Mouse (Mus musculus) C2C12 (cell line): ENCODE results near the gene Tmem186. TPM values are rescaled to one million over a fixed set of nuclear protein-coding genes. Genes with fewer than 3 reads are reported as not detected.

Experiments used
- H3K27me3 ChIP-seq: one replicate; pipeline ENCODE4 v1.6.1; 2011; ENCODE audit not compliant: control insufficient read depth, insufficient read depth, insufficient read length
- H3K36me3 ChIP-seq: one replicate; pipeline ENCODE4 v1.6.1; 2011; ENCODE audit not compliant: control insufficient read depth, insufficient read depth
- H3K4me3 ChIP-seq: one replicate; pipeline ENCODE4 v1.5.1; 2011; ENCODE audit warnings: mild to moderate bottlenecking, control low read depth; ENCODE audit not compliant: poor library complexity, insufficient read depth, severe bottlenecking
- H3K79me2 ChIP-seq: one replicate; pipeline ENCODE4 v1.6.1; 2011; ENCODE audit not compliant: control insufficient read depth, insufficient read depth
- H3K79me3 ChIP-seq: one replicate; pipeline ENCODE4 v1.6.1; 2011; ENCODE audit warnings: low read depth, control low read depth
- H3ac ChIP-seq: one replicate; pipeline ENCODE3; 2011; ENCODE audit warnings: low read depth; ENCODE audit not compliant: control insufficient read depth, insufficient read length
- CEBPB ChIP-seq: IDR thresholded peaks from one replicate; pipeline ENCODE4 v1.6.1; 2011; ENCODE audit warnings: low read depth, mild to moderate bottlenecking, control low read depth, moderate library complexity
- CTCF ChIP-seq: IDR thresholded peaks from one replicate; pipeline ENCODE4 v1.5.1; 2011; ENCODE audit not compliant: control insufficient read depth, insufficient read depth, insufficient read length
- FOSL1 ChIP-seq: IDR thresholded peaks from one replicate; pipeline ENCODE4 v1.8.0; 2011; ENCODE audit warnings: mild to moderate bottlenecking, low read length; ENCODE audit not compliant: poor library complexity, insufficient read depth, severe bottlenecking
- MAX ChIP-seq: IDR thresholded peaks from one replicate; pipeline ENCODE4 v1.6.1; 2011; ENCODE audit warnings: mild to moderate bottlenecking, control low read depth
- MYOD1 ChIP-seq: IDR thresholded peaks from one replicate; pipeline ENCODE4 v1.6.1; 2011; ENCODE audit warnings: low read depth; ENCODE audit not compliant: control insufficient read depth, insufficient read length
- MYOG ChIP-seq: IDR thresholded peaks from one replicate; pipeline ENCODE4 v1.6.1; 2011; ENCODE audit not compliant: control insufficient read depth, insufficient read length; ENCODE audit errors: extremely low read depth
- USF1 ChIP-seq: IDR thresholded peaks from one replicate; pipeline ENCODE4 v1.6.1; 2011; ENCODE audit warnings: low read depth, mild to moderate bottlenecking, control low read depth, moderate library complexity
- microRNA-seq: library from miRNA; unstranded; fragments of <30 nt; microRNA quantifications from one replicate; pipeline ENCODE4, GENCODE M21; 2019; ENCODE audit warnings: borderline microRNAs expressed
- polyA plus RNA-seq: library from polyadenylated mRNA; unstranded; fragments of >200 nt; fragmentation: generic; extraction: Trizol; gene quantifications from one replicate; pipeline ENCODE4 v1.2.1, GENCODE M21; 2012; ENCODE audit warnings: missing spikeins

The Tmem186 gene
- polyA plus RNA-seq, 1 experiment = 8.5 TPM

DNA sequence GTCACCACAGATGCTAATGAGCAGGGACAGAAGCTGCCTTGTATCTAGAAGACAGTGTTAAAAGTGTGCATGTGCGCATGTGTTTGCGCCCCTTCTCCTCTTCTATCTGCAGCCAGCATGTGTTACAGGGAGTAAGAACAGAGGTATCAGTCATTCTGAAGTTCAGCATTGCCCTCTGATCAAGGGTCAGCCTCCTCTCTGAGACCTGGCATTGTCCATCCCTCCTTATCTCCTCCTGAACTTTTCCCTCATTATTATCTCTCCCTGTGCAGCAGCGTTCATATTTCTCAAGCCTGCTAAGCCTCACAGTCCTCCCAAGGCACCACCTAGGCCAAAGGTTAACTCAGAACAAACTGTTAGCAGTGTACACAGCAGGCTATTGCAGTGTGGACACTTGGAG, 33.7 kb downstream of the Tmem186 start:
- H3K79me3 ChIP-seq = no peaks in the 10 kb centered on the region
- H3K4me3 ChIP-seq = no peak overlapping the region
- H3K36me3 ChIP-seq = no peaks in the 10 kb centered on the region
- H3ac ChIP-seq = no peak overlapping the region
- peaks cover 14% of the 10 kb centered on the region for H3K27me3 ChIP-seq
- TF ChIP-seq FOSL1 (no peak), USF1 (no peak), CTCF (no peak), MAX (no peak), CEBPB (no peak), MYOG (no peak), MYOD1 (no peak)
- no peaks in the 10 kb centered on the region for H3K79me2 ChIP-seq

DNA sequence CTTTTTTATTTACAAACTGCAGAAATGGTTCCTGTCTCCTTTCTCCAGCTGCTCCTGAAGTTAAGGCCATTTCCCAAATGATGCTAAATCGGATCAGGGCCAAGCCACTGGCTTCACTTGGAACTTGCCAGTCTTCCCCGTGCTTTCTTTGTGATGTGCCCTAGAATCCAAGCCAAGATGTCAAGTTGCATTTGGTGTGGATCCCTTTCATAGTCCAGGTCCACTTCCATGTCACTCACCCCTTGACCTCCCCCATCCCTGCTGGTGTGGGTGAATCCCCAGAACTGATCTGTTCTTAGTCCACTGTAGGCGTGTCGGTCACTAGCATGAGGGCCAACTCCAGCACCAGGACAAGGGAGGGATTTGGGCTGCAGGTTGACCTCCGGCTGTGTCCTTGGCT, 40.0 kb downstream of the Tmem186 start:
- TF ChIP-seq MAX = no peak
- TF ChIP-seq USF1 = no peak
- TF ChIP-seq MYOG = no peak
- TF ChIP-seq CTCF = no peak
- TF ChIP-seq CEBPB = no peak
- no peak for TF ChIP-seq FOSL1
- TF ChIP-seq MYOD1 = no peak
- peaks cover 23% of the 10 kb centered on the region for H3K27me3 ChIP-seq
- no peaks in the 10 kb centered on the region for H3K79me3 ChIP-seq
- H3ac ChIP-seq = no peak overlapping the region
- no peaks in the 10 kb centered on the region for H3K79me2 ChIP-seq
- no peaks in the 10 kb centered on the region for H3K36me3 ChIP-seq
- no peak overlapping the region for H3K4me3 ChIP-seq

- H3K27me3 ChIP-seq = peaks cover 23% of the 10 kb centered on the region
Measured at GRCm38 (mm10) chr16:8596336-8596735, 41.2 kb downstream of the Tmem186 start.

DNA sequence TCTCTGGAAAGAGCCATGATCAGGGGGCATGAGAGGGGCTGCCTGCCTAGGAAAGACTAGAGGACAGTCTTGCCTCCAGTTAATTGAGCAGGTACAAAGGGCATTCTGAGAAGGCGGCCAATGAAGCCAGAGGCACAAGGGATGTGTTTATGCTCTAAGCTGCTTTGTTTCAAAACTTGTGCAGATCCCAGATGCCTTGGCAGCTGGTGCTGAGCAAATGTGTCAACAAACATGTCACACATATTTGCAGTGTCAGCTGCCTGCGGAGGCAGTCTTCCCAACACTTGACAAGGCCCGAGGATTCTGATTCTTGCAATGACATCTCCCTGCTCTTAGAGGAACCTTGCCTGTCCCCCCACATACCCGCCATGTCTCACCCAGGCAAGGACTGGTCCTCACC, 42.1 kb downstream of the Tmem186 start:
- H3K36me3 ChIP-seq = no peaks in the 10 kb centered on the region
- no peaks in the 10 kb centered on the region for H3K79me2 ChIP-seq
- H3ac ChIP-seq = no peak overlapping the region
- no peak overlapping the region for H3K4me3 ChIP-seq
- H3K79me3 ChIP-seq = no peaks in the 10 kb centered on the region
- TF ChIP-seq MYOD1 (no peak), CTCF (no peak), MAX (no peak), FOSL1 (no peak), CEBPB (no peak), MYOG (no peak), USF1 (no peak)
- H3K27me3 ChIP-seq = peaks cover 19% of the 10 kb centered on the region

More at GRCm38 (mm10) chr16:8596336-8596735, 41.2 kb downstream of the Tmem186 start:
- no peaks in the 10 kb centered on the region for H3K79me2 ChIP-seq
- H3K79me3 ChIP-seq = no peaks in the 10 kb centered on the region
- H3ac ChIP-seq = no peak overlapping the region
- H3K4me3 ChIP-seq = no peak overlapping the region
- TF ChIP-seq MYOD1 (no peak), FOSL1 (no peak), CEBPB (no peak), MYOG (no peak), CTCF (no peak), USF1 (no peak)
- H3K36me3 ChIP-seq = no peaks in the 10 kb centered on the region

GRCm38 (mm10) chr16:8585056-8585455, 52.5 kb downstream of the Tmem186 start:
- Histone ChIP-seq H3K79me2 (no peaks in the 10 kb centered on the region), H3K27me3 (peaks cover 24% of the 10 kb centered on the region), H3ac (no peak overlapping the region), H3K36me3 (no peaks in the 10 kb centered on the region), H3K4me3 (no peak overlapping the region), H3K79me3 (no peaks in the 10 kb centered on the region)
- TF ChIP-seq USF1 (no peak), MYOG (no peak), FOSL1 (no peak), MAX (no peak)

DNA sequence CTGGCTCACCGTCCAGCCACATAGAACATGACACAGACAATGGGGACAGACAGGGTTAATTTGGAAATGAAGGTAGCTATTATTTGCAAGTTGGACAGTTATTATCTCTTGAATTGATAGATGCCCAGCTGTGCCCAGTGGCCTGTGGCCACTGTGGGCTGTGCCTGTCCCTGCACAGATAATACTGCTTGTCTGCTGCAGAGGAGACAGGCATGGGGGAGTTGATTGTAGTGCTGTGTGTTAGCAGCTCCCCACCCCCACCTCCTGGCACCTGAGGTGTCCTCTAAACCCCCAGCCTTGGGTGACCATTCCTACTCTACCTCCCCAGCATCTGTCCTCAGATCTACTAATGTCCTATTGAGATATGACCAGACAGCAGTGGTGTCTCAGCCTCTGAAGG, 53.3 kb downstream of the Tmem186 start:
- Histone ChIP-seq H3K79me3 (no peaks in the 10 kb centered on the region), H3K27me3 (peaks cover 17% of the 10 kb centered on the region), H3ac (no peak overlapping the region), H3K79me2 (no peaks in the 10 kb centered on the region), H3K4me3 (no peak overlapping the region), H3K36me3 (no peaks in the 10 kb centered on the region)
- TF ChIP-seq MAX (no peak), CTCF (no peak), MYOG (no peak), USF1 (no peak), MYOD1 (no peak), FOSL1 (no peak), CEBPB (no peak)

Small RNA genes within 50 kb of the gene (microRNA-seq; reads per million reads assigned to microRNA genes)
- not detected for gene Gm22137

Other genes starting within 250 kb of the Tmem186 start
- not detected for gene Tmem114, start 212.6 kb downstream of the Tmem186 start, polyA plus RNA-seq
- gene Mettl22, start 166.9 kb downstream of the Tmem186 start, polyA plus RNA-seq = 8.4 TPM
- gene Abat, start 124.3 kb downstream of the Tmem186 start, polyA plus RNA-seq = 0.05 TPM
- gene Pmm2, start within 50 bp of the Tmem186 start, polyA plus RNA-seq = 44.2 TPM
- 94.2 TPM for gene Carhsp1, start 34.4 kb upstream of the Tmem186 start, polyA plus RNA-seq
- not detected for gene Gm5767, start 43.1 kb upstream of the Tmem186 start, polyA plus RNA-seq
- gene Usp7, start 154.6 kb upstream of the Tmem186 start, polyA plus RNA-seq = 28.2 TPM
- gene 1810013L24Rik, start 192.4 kb upstream of the Tmem186 start, polyA plus RNA-seq = 20.1 TPM